Mouse (Mus musculus) kidney, adult 18-20 months (tissue): ENCODE data around the gene Ivns1abp.
A peak's percentile ranks its signal among the peaks of the same experiment; 100 is the strongest.
"Not testable (repeated sequence)": the region's sequence is repeated elsewhere in the genome, so short reads cannot be mapped to it uniquely, and the experiment has no call there.

ENCODE experiments used
- DNase-seq: peaks from one replicate; pipeline ENCODE4 v3.0.0; 2021

Ivns1abp gene

GRCm38 (mm10) chr1:151344283-151345108, at the start of gene Ivns1abp:
Gene Ivns1abp (plus strand): TSS chr1:151344477.
- peak; percentile 99 for DNase-seq

- DNase-seq, result no peak
Observed at GRCm38 (mm10) chr1:151295486-151295885, 48.8 kb upstream of the Ivns1abp start.

- no peak for DNase-seq
Observed at GRCm38 (mm10) chr1:151296621-151297020, 47.7 kb upstream of the Ivns1abp start.

GRCm38 (mm10) chr1:151297025-151297424, 47.3 kb upstream of the Ivns1abp start:
- DNase-seq, result no peak

- no peak for DNase-seq
Observed at GRCm38 (mm10) chr1:151297596-151297995, 46.7 kb upstream of the Ivns1abp start.

GRCm38 (mm10) chr1:151301456-151301855, 42.8 kb upstream of the Ivns1abp start:
- no peak for DNase-seq

- no peak for DNase-seq
Observed at GRCm38 (mm10) chr1:151301904-151302303, 42.4 kb upstream of the Ivns1abp start.

GRCm38 (mm10) chr1:151303265-151303664, 41.0 kb upstream of the Ivns1abp start:
- DNase-seq, result no peak

- DNase-seq, result not testable (repeated sequence)
Observed at GRCm38 (mm10) chr1:151305001-151305400, 39.3 kb upstream of the Ivns1abp start.

- no peak for DNase-seq
Observed at GRCm38 (mm10) chr1:151307059-151307458, 37.2 kb upstream of the Ivns1abp start.

- DNase-seq, result no peak
Observed at GRCm38 (mm10) chr1:151307821-151308220, 36.5 kb upstream of the Ivns1abp start.

GRCm38 (mm10) chr1:151308508-151308907, 35.8 kb upstream of the Ivns1abp start:
- no peak for DNase-seq

- DNase-seq, result no peak
Observed at GRCm38 (mm10) chr1:151310511-151310910, 33.8 kb upstream of the Ivns1abp start.

- DNase-seq, result no peak
Observed at GRCm38 (mm10) chr1:151311379-151311778, 32.9 kb upstream of the Ivns1abp start.

- no peak for DNase-seq
Observed at GRCm38 (mm10) chr1:151319267-151319666, 25.0 kb upstream of the Ivns1abp start.

- DNase-seq, result no peak
Observed at GRCm38 (mm10) chr1:151320408-151320807, 23.9 kb upstream of the Ivns1abp start.

GRCm38 (mm10) chr1:151325328-151325727, 18.9 kb upstream of the Ivns1abp start:
- DNase-seq, result no peak

- no peak for DNase-seq
Observed at GRCm38 (mm10) chr1:151328341-151329097, 15.8 kb upstream of the Ivns1abp start.

GRCm38 (mm10) chr1:151329601-151330000, 14.7 kb upstream of the Ivns1abp start:
- no peak for DNase-seq

- no peak for DNase-seq
Observed at GRCm38 (mm10) chr1:151332819-151333218, 11.5 kb upstream of the Ivns1abp start.

- no peak for DNase-seq
Observed at GRCm38 (mm10) chr1:151338234-151338633, 6.0 kb upstream of the Ivns1abp start.

GRCm38 (mm10) chr1:151338941-151339340, 5.3 kb upstream of the Ivns1abp start:
- DNase-seq, result peak; percentile 74

GRCm38 (mm10) chr1:151341321-151342044, 2.8 kb upstream of the Ivns1abp start:
- DNase-seq, result peak; percentile 59
